Mouse (Mus musculus) forebrain, embryonic 11.5 days (tissue): ENCODE results near the gene C530008M17Rik. TPM values are rescaled to one million over a fixed set of nuclear protein-coding genes. Genes with fewer than 3 reads are reported as not detected.

Experiments
- ATAC-seq: fragments of 200-750 bp; cut with Nextera tagmentation; replicated peaks from 2 replicates; pipeline ENCODE4 v1.8.0; 2017; ENCODE audit warnings: moderate TSS enrichment; ENCODE audit not compliant: low FRiP score
- DNase-seq: peaks from one replicate; pipeline ENCODE4 v3.0.0-alpha.2; 2017; ENCODE audit warnings: low spot score
- H3K27ac ChIP-seq: fragments of 300-500 bp; sonication (generic); 2 replicates; pipeline ENCODE4 v1.5.1; 2014; ENCODE audit warnings: low read depth, low read length
- H3K27me3 ChIP-seq: fragments of 300-500 bp; sonication (generic); 2 replicates; pipeline ENCODE4 v1.6.1; 2014; ENCODE audit warnings: mild to moderate bottlenecking, low read length, mixed read lengths; ENCODE audit not compliant: control insufficient read depth, insufficient read depth
- H3K36me3 ChIP-seq: fragments of 300-500 bp; sonication (generic); 2 replicates; pipeline ENCODE4 v1.6.1; 2014; ENCODE audit warnings: mild to moderate bottlenecking, low read length, moderate library complexity, mixed read lengths; ENCODE audit not compliant: control insufficient read depth, insufficient read depth
- H3K4me1 ChIP-seq: fragments of 300-500 bp; sonication (generic); replicated peaks from 2 replicates; pipeline ENCODE4 v1.6.1; 2014; ENCODE audit warnings: low read length, mixed read lengths; ENCODE audit not compliant: control insufficient read depth, insufficient read depth
- H3K4me2 ChIP-seq: fragments of 300-500 bp; sonication (generic); 2 replicates; pipeline ENCODE4 v1.6.1; 2014; ENCODE audit warnings: low read depth, mild to moderate bottlenecking, low read length, moderate library complexity, mixed read lengths; ENCODE audit not compliant: severe bottlenecking
- H3K4me3 ChIP-seq: fragments of 300-500 bp; sonication (generic); 2 replicates; pipeline ENCODE4 v1.5.1; 2014; ENCODE audit warnings: low read depth, low read length
- H3K9ac ChIP-seq: fragments of 300-500 bp; sonication (generic); 2 replicates; pipeline ENCODE4 v1.6.1; 2014; ENCODE audit warnings: low read length
- H3K9me3 ChIP-seq: fragments of 300-500 bp; sonication (generic); 2 replicates; pipeline ENCODE4 v1.6.1; 2016; ENCODE audit warnings: low read length, mixed read lengths; ENCODE audit not compliant: control insufficient read depth
- WGBS: fragments of 180-500 bp; shearing (Covaris S2); extraction: QIAGEN DNeasy Blood & Tissue Kit; methylation state at CpG from one replicate; pipeline ENCODE4 v1.1.7; 2014; 5-methylcytosine and 5-hydroxymethylcytosine counted together
- polyA plus RNA-seq: library from polyadenylated mRNA; unstranded; fragments of >200 nt; fragmentation: Nextera tagmentation; extraction: Ambion mirVana; gene quantifications from 2 replicates; pipeline ENCODE4 v1.2.1, GENCODE M21; 2014

Gene C530008M17Rik
- polyA plus RNA-seq, 1 experiment from 2014 or later, result 40.6 TPM

DNA sequence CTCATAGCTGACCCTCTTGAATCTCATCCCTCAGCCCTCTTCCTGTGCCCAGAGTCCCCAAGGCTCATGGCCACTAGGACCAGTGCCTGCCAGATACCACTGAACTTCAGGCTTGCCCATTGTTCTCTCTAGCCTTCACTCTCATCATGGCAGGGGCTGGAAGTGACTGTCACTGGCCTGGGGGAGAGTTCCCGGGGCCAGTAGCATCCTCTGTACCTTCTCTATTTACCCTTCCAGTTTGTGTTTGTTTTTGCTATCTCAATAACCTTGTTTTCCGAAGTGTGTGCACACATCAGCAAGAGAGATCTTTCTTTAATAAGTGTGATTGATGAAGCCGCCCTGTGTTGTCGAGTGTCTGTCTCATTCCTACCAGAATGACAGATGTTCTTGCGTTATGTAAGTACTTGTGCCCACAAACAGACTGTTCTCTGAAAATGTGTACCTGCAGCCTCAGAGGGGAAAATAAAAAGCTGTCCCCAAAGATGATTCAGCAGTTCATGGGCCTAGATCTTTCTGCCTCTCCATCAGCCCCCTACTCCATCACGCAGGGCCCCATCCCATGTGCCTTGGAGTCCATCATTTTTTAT is 76.8 kb downstream of the C530008M17Rik start:
- Histone ChIP-seq H3K4me2 (no peak overlapping the region), H3K9me3 (no peaks in the 10 kb centered on the region), H3K4me1 (no peaks in the 10 kb centered on the region), H3K9ac (no peak overlapping the region), H3K4me3 (no peak overlapping the region), H3K36me3 (no peaks in the 10 kb centered on the region), H3K27ac (no peak overlapping the region), H3K27me3 (no peaks in the 10 kb centered on the region)
- ATAC-seq, result no peak
- 95% methylated on average over 6 of the region's 6 CpGs for WGBS
- DNase-seq, result no peak

DNA sequence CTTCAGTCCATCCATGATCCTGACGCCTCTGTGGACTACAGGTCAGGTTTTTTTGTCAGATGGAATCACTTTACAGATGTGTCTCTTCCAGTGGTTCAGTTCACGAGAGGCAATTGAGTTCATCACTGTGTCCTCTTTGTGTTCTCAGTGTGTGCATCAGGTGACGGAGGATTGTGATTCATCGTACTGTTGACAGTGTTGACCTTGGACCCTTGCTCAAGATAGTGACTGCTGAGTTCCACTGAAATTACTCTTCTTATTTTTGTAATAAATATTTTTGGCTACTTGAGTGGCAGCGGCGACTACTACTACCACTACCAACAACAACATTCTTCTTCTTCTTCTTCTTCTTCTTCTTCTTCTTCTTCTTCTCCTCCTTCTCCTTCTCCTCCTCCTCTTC is 85.2 kb downstream of the C530008M17Rik start:
- Histone ChIP-seq H3K9me3 (no peaks in the 10 kb centered on the region), H3K27ac (no peak overlapping the region), H3K36me3 (no peaks in the 10 kb centered on the region), H3K27me3 (no peaks in the 10 kb centered on the region), H3K4me2 (no peak overlapping the region), H3K9ac (no peak overlapping the region), H3K4me3 (no peak overlapping the region), H3K4me1 (no peaks in the 10 kb centered on the region)
- WGBS, result 93% methylated on average over 6 of the region's 6 CpGs
- no peak for ATAC-seq
- no peak for DNase-seq

DNA sequence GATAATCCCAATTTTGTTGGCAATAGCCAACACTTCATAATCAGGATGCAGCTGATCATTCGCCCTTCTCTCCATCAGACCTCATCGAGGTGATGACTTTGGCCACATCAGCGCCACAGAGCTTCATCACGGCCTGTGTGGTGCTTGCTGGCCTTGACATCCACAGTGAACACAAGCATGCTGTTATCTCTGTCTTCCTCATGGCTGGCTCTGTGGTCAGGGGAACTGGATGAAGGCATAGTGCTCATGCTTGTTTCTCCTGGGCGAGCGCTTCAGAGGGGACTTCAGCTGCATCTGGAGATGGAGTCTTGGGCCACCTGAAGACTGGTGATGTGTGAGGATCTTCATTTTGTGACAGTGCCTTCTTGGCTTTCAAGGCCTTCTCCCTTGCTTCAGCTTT is 85.8 kb downstream of the C530008M17Rik start:
- no peaks in the 10 kb centered on the region for H3K36me3 ChIP-seq
- 91% methylated on average over 6 of the region's 6 CpGs for WGBS
- H3K4me3 ChIP-seq, result no peak overlapping the region

DNA sequence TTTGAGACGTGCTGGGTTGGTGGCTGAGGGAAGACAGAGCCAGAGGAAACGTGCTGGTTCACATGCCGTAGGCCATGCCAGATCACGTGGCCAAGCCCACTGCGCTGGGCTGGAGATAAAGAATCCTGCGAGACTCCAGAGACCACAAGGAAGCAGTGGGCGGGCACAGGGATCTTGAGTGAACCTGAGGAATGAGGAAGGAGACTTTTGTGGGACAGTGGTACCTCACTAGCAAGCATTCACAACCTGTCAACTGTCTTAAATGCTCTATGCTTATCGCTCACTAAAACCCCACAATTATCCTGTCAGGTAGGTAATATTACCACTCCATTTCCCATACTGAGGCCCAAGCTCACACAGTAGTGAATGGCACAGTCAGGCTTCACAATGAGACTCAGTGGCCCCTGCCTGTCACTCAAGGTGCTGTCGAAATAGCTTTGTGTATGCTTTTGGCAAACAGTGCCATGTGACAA is 88.5 kb downstream of the C530008M17Rik start:
- H3K4me2 ChIP-seq, result no peak overlapping the region
- ATAC-seq (no peak), DNase-seq (no peak)
- H3K27me3 ChIP-seq, result no peaks in the 10 kb centered on the region
- H3K4me3 ChIP-seq, result no peak overlapping the region
- 87% methylated on average over 9 of the region's 9 CpGs for WGBS
- H3K27ac ChIP-seq, result no peak overlapping the region
- no peaks in the 10 kb centered on the region for H3K9me3 ChIP-seq
- no peaks in the 10 kb centered on the region for H3K4me1 ChIP-seq
- no peak overlapping the region for H3K9ac ChIP-seq
- H3K36me3 ChIP-seq, result no peaks in the 10 kb centered on the region

More for the DNA sequence above, 85.8 kb downstream of the C530008M17Rik start:
- no peak for DNase-seq
- H3K4me1 ChIP-seq, result no peaks in the 10 kb centered on the region
- no peaks in the 10 kb centered on the region for H3K9me3 ChIP-seq
- no peak overlapping the region for H3K9ac ChIP-seq
- no peak overlapping the region for H3K27ac ChIP-seq
- no peak overlapping the region for H3K4me2 ChIP-seq
- ATAC-seq, result no peak
- no peaks in the 10 kb centered on the region for H3K27me3 ChIP-seq

DNA sequence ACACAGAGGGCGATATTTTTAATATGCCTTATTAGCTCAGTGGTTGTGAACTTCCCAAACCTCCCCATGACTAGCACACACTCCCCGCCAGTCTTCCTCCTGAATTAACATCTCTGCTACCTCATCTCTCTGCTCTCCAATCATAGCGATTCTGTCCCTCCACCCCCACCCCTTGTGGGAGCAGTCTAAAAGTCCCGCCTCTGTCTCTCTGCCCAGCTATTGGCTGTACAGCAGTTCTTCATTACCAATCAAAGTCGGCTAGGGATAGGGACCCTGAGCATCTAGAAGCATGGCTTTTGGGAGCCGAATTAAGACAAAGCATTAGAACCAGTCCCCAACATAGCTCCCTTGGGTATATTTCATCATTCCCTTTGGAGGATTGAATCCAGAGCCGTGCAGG is 91.5 kb downstream of the C530008M17Rik start:
- ATAC-seq, result 0 out of 2 replicates have a peak, but pooled peaks have one; percentile 27
- no peak overlapping the region for H3K27ac ChIP-seq
- no peak overlapping the region for H3K4me3 ChIP-seq
- no peaks in the 10 kb centered on the region for H3K27me3 ChIP-seq
- no peaks in the 10 kb centered on the region for H3K4me1 ChIP-seq
- 61% methylated on average over 7 of the region's 7 CpGs for WGBS
- no peaks in the 10 kb centered on the region for H3K36me3 ChIP-seq
- DNase-seq, result no peak
- H3K4me2 ChIP-seq, result no peak overlapping the region
- no peak overlapping the region for H3K9ac ChIP-seq
- no peaks in the 10 kb centered on the region for H3K9me3 ChIP-seq

DNA sequence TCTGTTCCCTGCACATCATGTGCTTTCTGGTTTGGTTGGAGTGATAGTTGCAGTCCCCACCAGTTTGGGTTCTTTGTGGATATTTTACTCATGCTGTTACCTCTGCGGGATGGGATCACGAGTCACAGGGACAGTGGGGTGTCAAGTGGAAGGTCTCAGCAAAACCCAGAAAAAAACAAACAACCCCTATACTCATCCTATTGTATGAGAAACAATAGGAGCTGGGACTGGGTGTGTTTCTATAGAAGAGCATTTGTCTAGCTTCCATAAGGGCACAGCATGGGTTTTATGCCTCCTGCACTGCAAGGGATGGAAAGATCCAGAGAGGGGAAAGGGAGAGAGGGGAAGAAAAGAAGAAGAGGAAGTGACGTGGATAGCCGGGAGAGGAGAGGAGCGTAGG is 96.0 kb downstream of the C530008M17Rik start:
- H3K36me3 ChIP-seq, result no peaks in the 10 kb centered on the region
- H3K27me3 ChIP-seq, result no peaks in the 10 kb centered on the region
- DNase-seq, result no peak
- no peaks in the 10 kb centered on the region for H3K9me3 ChIP-seq
- WGBS, result 68% methylated on average over 5 of the region's 5 CpGs
- no peaks in the 10 kb centered on the region for H3K4me1 ChIP-seq
- H3K27ac ChIP-seq, result no peak overlapping the region
- H3K4me3 ChIP-seq, result no peak overlapping the region
- no peak overlapping the region for H3K4me2 ChIP-seq
- H3K9ac ChIP-seq, result no peak overlapping the region
- ATAC-seq, result no peak

DNA sequence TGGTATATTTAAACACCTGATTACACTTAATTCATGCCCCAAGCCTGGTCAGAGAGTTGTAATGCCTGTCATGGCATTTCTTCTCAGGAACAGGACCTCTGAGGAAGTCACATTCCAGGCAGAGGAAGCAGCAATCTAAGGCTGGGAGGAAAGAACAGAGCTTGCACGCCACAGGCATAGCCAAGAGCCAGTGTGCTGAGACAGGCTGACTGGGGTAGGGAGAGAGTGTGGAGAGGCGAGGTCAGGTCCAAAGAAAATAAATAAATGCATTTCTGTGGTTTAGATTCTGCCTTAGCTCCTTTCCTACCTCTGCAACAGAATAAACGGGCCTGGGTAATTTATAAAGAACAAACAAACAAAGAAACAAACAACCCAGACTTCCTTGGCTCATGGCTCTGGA is 104.0 kb downstream of the C530008M17Rik start:
- WGBS, result 78% methylated on average over 3 of the region's 3 CpGs
- ATAC-seq (no peak), DNase-seq (no peak)
- no peaks in the 10 kb centered on the region for H3K9me3 ChIP-seq
- 0 out of 2 replicates have a peak, but pooled peaks cover 3% of the 10 kb centered on the region for H3K4me1 ChIP-seq
- H3K36me3 ChIP-seq, result peaks cover 2% of the 10 kb centered on the region; the same call in 1 of the 2 replicates
- no peaks in the 10 kb centered on the region for H3K27me3 ChIP-seq
- H3K4me3 ChIP-seq, result no peak overlapping the region
- no peak overlapping the region for H3K9ac ChIP-seq
- H3K27ac ChIP-seq, result no peak overlapping the region
- H3K4me2 ChIP-seq, result no peak overlapping the region

DNA sequence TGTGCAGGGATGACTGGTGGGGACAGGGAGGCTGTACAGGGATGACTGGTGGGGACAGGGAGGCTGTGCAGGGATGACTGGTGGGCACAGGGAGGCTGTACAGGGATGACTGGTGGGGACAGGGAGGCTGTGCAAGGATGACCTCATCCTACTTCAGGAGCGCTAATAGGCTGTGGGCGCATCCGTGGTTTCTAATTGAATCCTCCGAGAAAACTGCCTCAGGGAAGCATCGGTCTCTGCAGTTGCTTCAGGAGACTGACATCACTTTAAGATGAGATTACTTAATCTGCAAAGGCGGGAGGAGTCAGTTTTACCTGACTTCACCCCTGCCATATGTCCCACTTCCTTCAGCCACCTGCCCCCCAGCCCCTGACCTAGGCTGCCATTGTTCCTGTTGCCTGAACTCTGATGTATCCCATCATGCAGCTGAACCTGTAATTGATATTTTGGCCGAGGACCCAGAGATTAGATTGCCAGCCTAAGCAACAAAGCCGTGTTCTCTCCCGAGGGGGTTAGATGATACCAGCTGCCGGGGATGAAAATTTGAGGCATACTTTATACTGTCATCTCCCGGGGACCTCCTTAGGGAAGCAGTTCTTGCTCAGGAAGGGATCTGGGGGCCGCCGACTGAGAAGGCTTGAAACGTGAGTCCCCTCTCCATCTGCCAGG is 105.9 kb downstream of the C530008M17Rik start:
- DNase-seq (no peak), ATAC-seq (no peak)
- H3K4me3 ChIP-seq, result no peak overlapping the region
- peaks cover 7% of the 10 kb centered on the region; the same call in 1 of the 2 replicates for H3K36me3 ChIP-seq
- no peak overlapping the region for H3K9ac ChIP-seq
- H3K4me2 ChIP-seq, result no peak overlapping the region
- H3K4me1 ChIP-seq, result 0 out of 2 replicates have a peak, but pooled peaks cover 3% of the 10 kb centered on the region
- H3K9me3 ChIP-seq, result no peaks in the 10 kb centered on the region; the same call in 1 of the 2 replicates
- WGBS, result 68% methylated on average over 14 of the region's 14 CpGs
- no peaks in the 10 kb centered on the region for H3K27me3 ChIP-seq
- H3K27ac ChIP-seq, result 0 out of 2 replicates have a peak overlapping the region, but pooled peaks have one; percentile 61
